Mouse (Mus musculus): ENCODE measurements around the gene Ttll5. TPM values are rescaled to one million over a fixed set of nuclear protein-coding genes. Genes with fewer than 3 reads are reported as not detected.

Gene Ttll5
- polyA plus RNA-seq, 1 experiment from 2014 or later, result 17.6 TPM

DNA sequence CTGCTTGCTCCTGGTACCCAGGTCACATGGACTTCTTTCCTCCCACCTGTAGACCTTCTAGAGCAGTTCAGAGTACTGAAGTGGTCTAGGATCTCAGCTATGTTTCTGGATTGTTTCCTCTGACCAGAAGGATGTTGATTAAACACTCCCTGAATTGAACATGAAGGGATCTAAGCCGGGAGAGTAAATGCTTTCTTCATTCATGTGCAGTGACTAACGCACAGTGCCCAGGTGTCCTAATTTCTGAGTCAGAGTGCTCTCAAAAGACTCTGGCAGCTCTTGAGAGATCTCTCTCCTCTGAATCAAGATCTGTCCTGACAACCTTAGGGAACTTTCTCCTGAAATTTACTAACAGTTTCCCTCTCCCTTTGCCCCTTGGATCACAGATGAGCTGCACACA, 187.7 kb downstream of the Ttll5 start:
- Histone ChIP-seq H3K4me3 (no peak overlapping the region), H3K27me3 (ENCODE audit: poor library complexity, severe bottlenecking) (no peaks in the 10 kb centered on the region), H3K27ac (no peak overlapping the region), H3K36me3 (replicated peaks) (no peaks in the 10 kb centered on the region), H3K9me3 (no peaks in the 10 kb centered on the region), H3K4me1 (peaks cover 11% of the 10 kb centered on the region)
- WGBS, result 94% methylated on average over 2 of the region's 2 CpGs
- DNase-seq (ENCODE audit: extremely low spot score, low spot score), result no peak

DNA sequence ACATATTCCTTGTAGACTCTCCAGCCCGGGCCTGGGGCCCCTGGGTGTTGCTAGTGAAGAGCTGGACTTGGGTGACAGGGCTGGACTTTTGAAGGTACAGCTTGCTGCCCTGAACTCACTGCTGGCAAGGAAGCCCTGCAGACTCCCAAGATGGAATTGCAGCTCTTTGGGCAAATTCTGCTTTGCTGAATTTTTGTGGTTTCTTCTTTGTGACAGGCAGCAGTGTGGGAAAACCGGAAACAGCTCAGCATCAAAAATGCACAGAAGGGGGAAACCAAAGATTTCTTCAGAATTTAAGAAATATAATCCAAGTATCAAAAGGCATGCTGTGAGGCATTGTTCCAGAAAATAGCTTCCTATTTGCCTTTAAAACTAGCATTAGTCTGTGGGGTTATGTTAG, 189.7 kb downstream of the Ttll5 start:
- no peak overlapping the region for H3K4me3 ChIP-seq
- no peaks in the 10 kb centered on the region for H3K9me3 ChIP-seq
- 95% methylated on average over 2 of the region's 2 CpGs for WGBS
- no peaks in the 10 kb centered on the region for H3K27me3 ChIP-seq (ENCODE audit: poor library complexity, severe bottlenecking)
- peaks cover 6% of the 10 kb centered on the region for H3K4me1 ChIP-seq
- H3K36me3 ChIP-seq (replicated peaks), result no peaks in the 10 kb centered on the region
- DNase-seq (ENCODE audit: extremely low spot score, low spot score), result no peak
- no peak overlapping the region for H3K27ac ChIP-seq

DNA sequence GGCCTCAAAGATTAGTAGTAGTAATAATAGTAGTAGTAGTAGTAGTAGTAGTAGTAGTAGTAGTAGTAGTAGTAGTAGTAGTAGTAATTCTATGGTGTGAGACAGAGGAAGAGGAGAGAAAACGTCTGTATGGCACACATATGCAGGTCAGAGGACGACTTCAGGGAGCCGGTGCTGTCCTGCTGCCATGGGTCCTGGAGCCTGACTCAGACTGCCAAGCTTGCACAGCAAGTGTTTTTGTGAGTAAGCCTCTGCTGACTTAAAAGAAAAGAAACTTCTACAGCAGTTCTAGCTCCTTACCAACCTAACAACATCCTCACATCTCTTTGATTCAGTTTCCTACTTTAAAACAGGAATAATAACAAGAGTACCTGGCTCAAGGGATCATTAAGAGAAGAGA, 190.2 kb downstream of the Ttll5 start:
- peaks cover 6% of the 10 kb centered on the region for H3K4me1 ChIP-seq

DNA sequence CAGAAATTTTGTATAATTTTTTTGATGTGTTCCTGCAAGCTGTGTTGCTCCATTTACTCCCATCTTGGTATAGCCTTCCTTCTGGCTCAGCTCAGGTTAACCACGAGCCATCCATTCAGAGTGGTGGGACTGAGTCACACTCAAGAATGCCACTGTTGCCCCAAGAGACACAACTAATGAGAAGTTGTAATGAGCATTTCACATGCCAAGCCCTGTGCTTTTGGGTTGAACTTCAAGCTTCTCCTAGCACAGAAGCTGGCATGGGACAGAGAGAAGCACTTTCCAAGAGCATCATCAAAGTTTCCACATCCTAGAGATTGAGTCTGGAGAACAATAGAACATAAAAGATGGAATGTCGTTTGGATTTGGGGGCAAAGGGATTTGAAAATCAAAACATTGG, 190.7 kb downstream of the Ttll5 start:
- no peak overlapping the region for H3K27ac ChIP-seq
- H3K4me3 ChIP-seq, result no peak overlapping the region
- H3K4me1 ChIP-seq, result peaks cover 6% of the 10 kb centered on the region
- DNase-seq (ENCODE audit: extremely low spot score, low spot score), result no peak
- H3K36me3 ChIP-seq (replicated peaks), result no peaks in the 10 kb centered on the region
- no peaks in the 10 kb centered on the region for H3K27me3 ChIP-seq (ENCODE audit: poor library complexity, severe bottlenecking)
- WGBS, result 81% methylated on average over 2 of the region's 2 CpGs
- no peaks in the 10 kb centered on the region for H3K9me3 ChIP-seq

More for the DNA sequence above, 190.2 kb downstream of the Ttll5 start:
- Histone ChIP-seq H3K4me3 (no peak overlapping the region), H3K27me3 (ENCODE audit: poor library complexity, severe bottlenecking) (no peaks in the 10 kb centered on the region), H3K9me3 (no peaks in the 10 kb centered on the region), H3K36me3 (replicated peaks) (no peaks in the 10 kb centered on the region), H3K27ac (no peak overlapping the region)
- whole genome bisulfite sequencing, result 93% methylated on average over 3 of the region's 3 CpGs
- no peak for DNase-seq (ENCODE audit: extremely low spot score, low spot score)

DNA sequence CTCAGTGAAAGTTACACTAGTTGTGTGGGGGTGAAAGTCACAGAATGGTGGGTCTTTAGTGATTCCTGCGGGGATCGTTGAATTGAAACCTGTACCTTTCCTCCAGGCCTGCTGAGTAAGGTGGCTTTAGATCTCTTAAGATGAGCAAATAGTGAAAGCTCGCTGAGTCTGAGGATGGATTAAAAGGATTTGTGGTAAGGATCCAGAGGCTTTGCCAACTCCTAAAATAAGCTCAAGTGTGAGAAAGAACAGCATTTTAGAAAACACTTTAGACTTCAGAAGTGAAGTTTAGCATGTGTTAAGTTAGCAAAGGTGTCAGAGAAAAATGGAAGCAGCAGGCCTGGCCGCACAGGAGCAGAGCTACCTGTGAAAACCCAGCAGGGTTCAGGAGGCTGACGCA, 192.9 kb downstream of the Ttll5 start:
- H3K9me3 ChIP-seq, result no peaks in the 10 kb centered on the region
- no peaks in the 10 kb centered on the region for H3K27me3 ChIP-seq (ENCODE audit: poor library complexity, severe bottlenecking)

DNA sequence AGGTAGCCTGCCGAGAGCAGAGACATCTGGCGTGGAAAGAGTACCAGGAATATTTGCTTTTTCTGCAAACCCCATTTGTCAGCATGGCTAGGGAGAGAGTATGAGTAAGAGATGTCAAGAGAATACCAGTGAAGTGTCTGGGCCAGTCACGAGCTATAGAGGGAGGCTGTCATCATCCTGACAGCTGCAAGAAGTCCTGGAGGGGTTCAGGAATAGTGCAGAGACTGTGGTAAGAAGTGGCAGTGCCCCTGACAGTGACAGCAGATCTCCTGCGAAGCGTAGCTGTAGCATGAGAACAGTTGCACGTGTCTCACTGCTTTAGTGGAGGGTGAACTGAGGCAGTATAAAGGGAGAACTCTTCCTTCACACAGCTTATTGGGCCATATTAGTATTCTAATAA, 197.1 kb downstream of the Ttll5 start:
- Histone ChIP-seq H3K27me3 (ENCODE audit: poor library complexity, severe bottlenecking) (no peaks in the 10 kb centered on the region), H3K4me3 (no peak overlapping the region), H3K36me3 (replicated peaks) (no peaks in the 10 kb centered on the region), H3K4me1 (peaks cover 13% of the 10 kb centered on the region), H3K9me3 (no peaks in the 10 kb centered on the region), H3K27ac (no peak overlapping the region)
- DNase-seq (ENCODE audit: extremely low spot score, low spot score), result no peak
- WGBS, result 90% methylated on average over 6 of the region's 6 CpGs

More for the DNA sequence above, 192.9 kb downstream of the Ttll5 start:
- Histone ChIP-seq H3K4me1 (peaks cover 6% of the 10 kb centered on the region), H3K4me3 (no peak overlapping the region), H3K27ac (no peak overlapping the region), H3K36me3 (replicated peaks) (no peaks in the 10 kb centered on the region)
- no peak for DNase-seq (ENCODE audit: extremely low spot score, low spot score)
- 64% methylated on average over 5 of the region's 5 CpGs for WGBS

DNA sequence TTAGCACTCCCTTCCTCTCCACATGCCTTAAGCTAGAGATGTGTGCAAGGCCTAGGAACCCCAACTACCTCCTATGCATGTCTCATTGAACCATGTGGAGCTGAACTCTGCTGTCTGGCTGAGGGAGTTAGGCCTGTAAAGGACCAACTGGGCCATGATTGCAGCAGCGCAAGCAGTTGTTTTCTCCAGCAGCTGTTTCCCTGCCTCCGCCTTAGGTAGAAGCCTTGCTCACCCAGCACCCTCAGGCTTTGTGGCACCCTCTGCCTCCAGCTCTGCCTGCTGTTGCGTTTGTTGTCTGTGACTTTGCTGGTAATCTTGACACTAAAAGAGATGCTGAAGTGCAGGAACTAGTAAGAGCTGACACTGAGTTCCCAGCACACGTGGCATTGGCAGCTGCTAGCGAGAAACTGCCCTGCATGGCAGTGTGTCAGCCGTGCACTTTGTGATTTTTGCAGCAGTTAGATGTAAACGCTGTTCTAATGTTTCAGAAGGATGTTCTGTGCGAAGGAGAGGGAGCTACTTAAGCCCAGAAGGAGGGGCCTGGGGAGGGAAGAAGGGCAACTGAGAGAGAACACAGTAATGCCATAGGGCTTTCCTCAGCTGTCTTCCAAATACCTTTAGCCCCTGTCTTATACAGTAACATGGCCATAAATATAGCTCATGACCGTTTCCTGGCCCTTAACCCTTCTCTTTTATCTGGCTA, 198.0 kb downstream of the Ttll5 start:
- H3K36me3 ChIP-seq (replicated peaks), result no peaks in the 10 kb centered on the region
- no peak overlapping the region for H3K4me3 ChIP-seq
- peaks cover 13% of the 10 kb centered on the region; the same call in 1 of the 2 replicates for H3K4me1 ChIP-seq
- DNase-seq (ENCODE audit: extremely low spot score, low spot score), result no peak
- WGBS, result 85% methylated on average over 9 of the region's 9 CpGs
- H3K27me3 ChIP-seq (ENCODE audit: poor library complexity, severe bottlenecking), result no peaks in the 10 kb centered on the region
- H3K9me3 ChIP-seq, result no peaks in the 10 kb centered on the region
- no peak overlapping the region for H3K27ac ChIP-seq

DNA sequence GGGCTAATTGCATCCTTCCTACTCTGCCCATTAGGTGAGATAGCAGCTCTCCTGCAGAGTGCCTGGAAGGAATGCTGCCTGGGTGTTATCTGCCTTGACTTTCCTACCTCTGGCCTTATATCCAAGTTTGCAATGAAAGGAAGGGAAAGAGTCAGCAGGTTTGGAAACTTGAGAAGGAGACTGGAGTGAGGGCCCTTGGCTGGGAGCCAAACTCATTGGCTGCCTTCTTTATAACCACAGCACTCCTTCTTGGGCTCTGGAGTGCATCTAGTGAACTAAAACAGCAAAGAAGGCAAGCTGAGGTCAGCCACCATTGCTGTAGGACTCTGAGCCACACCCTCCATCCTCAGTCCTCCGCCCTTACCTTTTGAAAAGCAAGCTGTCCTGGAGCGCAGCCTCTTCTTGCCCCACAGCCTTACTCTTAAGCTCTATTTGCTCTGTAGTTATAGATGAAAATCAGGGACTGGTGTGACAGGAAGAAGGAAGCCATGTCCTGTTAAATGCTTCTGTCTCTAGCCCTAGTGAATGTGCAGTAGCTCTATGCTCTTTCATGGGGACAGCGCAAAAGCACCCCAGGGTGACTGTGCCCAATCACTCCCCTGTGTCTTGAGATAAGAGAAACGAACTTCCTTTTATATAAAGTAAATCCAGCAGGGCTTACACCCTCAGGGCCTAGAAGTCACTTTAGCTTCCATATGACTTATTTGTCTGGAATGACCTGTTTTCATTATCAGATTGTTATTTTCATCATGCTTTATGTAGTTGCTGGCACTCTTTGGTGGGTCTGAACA, 198.8 kb downstream of the Ttll5 start:
- no peak for DNase-seq (ENCODE audit: extremely low spot score, low spot score)
- WGBS, result 82% methylated on average over 4 of the region's 4 CpGs
- H3K27ac ChIP-seq, result no peak overlapping the region

DNA sequence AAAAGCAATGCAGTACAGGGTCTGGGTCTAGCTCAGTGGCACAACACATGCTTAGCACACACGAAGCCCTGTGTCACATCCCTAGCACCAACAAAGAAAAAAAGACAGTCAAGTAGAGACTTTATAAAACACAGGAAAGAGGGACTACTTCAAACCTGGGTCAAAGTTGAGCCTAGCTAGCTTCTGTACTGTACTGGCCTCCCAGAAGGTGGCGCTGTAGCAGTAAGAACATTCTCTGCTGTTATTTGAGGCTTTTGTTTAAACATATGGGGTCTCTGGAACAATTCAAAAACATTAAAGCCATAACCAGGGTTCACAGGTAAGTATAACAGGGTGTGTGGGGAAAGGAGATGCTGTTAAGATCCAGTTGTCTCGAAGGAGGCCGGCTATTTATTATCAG, 200.0 kb downstream of the Ttll5 start:
- 65% methylated on average over 4 of the region's 4 CpGs for WGBS
- H3K4me3 ChIP-seq, result no peak overlapping the region
- H3K27me3 ChIP-seq (ENCODE audit: poor library complexity, severe bottlenecking), result no peaks in the 10 kb centered on the region
- no peak overlapping the region for H3K27ac ChIP-seq
- peaks cover 13% of the 10 kb centered on the region; the same call in 1 of the 2 replicates for H3K4me1 ChIP-seq
- H3K36me3 ChIP-seq (replicated peaks), result no peaks in the 10 kb centered on the region
- no peak for DNase-seq (ENCODE audit: extremely low spot score, low spot score)
- no peaks in the 10 kb centered on the region for H3K9me3 ChIP-seq

More for the DNA sequence above, 198.8 kb downstream of the Ttll5 start:
- H3K4me3 ChIP-seq, result no peak overlapping the region
- no peaks in the 10 kb centered on the region for H3K27me3 ChIP-seq (ENCODE audit: poor library complexity, severe bottlenecking)
- no peaks in the 10 kb centered on the region for H3K36me3 ChIP-seq (replicated peaks)
- no peaks in the 10 kb centered on the region for H3K9me3 ChIP-seq
- peaks cover 13% of the 10 kb centered on the region; the same call in 1 of the 2 replicates for H3K4me1 ChIP-seq

DNA sequence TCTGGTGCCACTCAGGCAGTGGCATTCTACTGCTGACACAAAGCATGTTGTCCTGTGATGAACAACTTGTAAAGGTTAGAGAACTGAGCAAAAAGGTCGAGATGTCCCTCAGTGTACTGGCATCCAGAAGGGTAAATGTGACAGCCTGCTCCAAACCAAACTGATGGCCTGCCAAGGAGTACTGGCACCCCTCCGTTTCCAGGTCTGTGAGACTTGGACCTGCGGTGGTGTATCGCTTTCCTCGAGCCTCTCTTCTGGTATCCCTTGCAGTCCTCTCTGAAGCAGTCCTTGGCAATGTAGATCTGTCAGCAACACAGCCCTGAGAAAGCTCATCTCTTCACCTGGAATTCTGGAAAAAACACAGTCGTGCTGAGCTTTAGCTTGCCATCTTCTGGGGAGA, 201.0 kb downstream of the Ttll5 start:
- Histone ChIP-seq H3K4me3 (no peak overlapping the region), H3K9me3 (no peaks in the 10 kb centered on the region), H3K27ac (no peak overlapping the region), H3K36me3 (replicated peaks) (no peaks in the 10 kb centered on the region), H3K27me3 (ENCODE audit: poor library complexity, severe bottlenecking) (no peaks in the 10 kb centered on the region), H3K4me1 (peaks cover 13% of the 10 kb centered on the region; the same call in 1 of the 2 replicates)
- no peak for DNase-seq (ENCODE audit: extremely low spot score, low spot score)
- 91% methylated on average over 6 of the region's 6 CpGs for WGBS

DNA sequence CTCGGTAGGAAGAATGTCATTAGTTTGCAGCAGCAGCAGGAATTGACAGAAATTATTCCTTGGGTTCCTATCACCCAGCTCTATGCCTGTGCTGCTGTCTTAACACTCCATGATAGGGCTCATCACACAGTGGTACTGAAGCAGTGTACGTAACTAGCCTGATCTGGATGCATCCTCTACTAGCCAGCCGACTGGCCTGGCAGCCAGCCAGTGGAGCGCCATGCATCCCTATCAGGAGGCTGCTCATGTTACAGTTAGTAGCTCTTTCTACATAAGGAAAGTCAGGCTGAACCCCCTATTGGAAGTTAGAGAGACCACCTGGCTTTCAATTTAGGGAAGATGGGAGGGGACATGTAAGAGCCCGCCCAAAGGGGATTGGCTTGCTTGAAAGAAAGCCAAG, 202.5 kb downstream of the Ttll5 start:
- H3K27ac ChIP-seq, result no peak overlapping the region
- no peaks in the 10 kb centered on the region for H3K9me3 ChIP-seq
- no peak for DNase-seq (ENCODE audit: extremely low spot score, low spot score)
- H3K36me3 ChIP-seq (replicated peaks), result no peaks in the 10 kb centered on the region
- WGBS, result 88% methylated on average over 5 of the region's 5 CpGs
- no peaks in the 10 kb centered on the region for H3K27me3 ChIP-seq (ENCODE audit: poor library complexity, severe bottlenecking)
- H3K4me1 ChIP-seq, result peaks cover 13% of the 10 kb centered on the region; the same call in 1 of the 2 replicates
- no peak overlapping the region for H3K4me3 ChIP-seq

DNA sequence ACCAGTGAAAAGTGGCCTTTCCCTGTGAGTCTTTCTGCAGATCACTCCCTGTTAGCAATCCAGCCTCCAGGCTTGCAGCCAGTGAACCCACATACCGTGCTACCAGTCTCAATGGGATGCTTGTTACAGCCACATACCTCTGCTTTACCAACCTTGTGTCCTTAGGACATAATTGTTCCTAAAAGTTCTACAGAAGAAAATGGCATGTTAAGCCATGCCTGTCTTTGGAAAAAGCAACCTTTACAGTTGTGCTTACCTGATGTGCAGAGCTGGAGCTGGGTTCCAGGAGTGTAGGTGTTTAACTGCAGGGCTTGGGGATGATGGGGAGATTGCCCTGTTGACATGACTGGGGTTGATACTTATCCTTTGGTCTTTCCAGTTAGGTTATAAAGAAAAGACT, 203.3 kb downstream of the Ttll5 start:
- WGBS, result 88% methylated on average over 1 of the region's 1 CpGs
- Histone ChIP-seq H3K27ac (no peak overlapping the region), H3K27me3 (ENCODE audit: poor library complexity, severe bottlenecking) (no peaks in the 10 kb centered on the region), H3K4me1 (peaks cover 13% of the 10 kb centered on the region; the same call in 1 of the 2 replicates), H3K9me3 (no peaks in the 10 kb centered on the region), H3K36me3 (replicated peaks) (no peaks in the 10 kb centered on the region), H3K4me3 (no peak overlapping the region)
- DNase-seq (ENCODE audit: extremely low spot score, low spot score), result no peak

DNA sequence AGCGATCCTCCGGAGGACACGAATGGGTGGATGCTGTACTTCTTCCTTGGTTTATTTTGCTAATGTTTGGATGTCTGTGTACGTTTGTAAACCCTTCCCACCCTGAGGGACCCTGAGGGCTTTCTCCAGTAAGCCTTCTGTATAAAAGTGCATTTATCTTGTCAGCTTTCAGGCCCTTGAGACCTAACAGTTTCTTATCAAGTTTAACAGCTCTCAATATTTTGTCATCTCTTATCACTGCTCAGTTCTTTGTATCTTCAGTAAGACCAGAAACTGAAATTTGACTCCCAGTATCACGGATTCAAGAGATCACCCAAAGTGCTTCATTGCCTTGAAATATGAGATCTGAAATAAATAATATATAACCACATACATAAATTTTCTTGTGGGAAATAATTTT, 206.5 kb downstream of the Ttll5 start:
- no peak for DNase-seq (ENCODE audit: extremely low spot score, low spot score)
- no peak overlapping the region for H3K27ac ChIP-seq
- H3K27me3 ChIP-seq (ENCODE audit: poor library complexity, severe bottlenecking), result no peaks in the 10 kb centered on the region
- H3K4me3 ChIP-seq, result no peak overlapping the region
- no peaks in the 10 kb centered on the region for H3K9me3 ChIP-seq
- no peaks in the 10 kb centered on the region for H3K36me3 ChIP-seq (replicated peaks)
- H3K4me1 ChIP-seq, result peaks cover 7% of the 10 kb centered on the region
- 83% methylated on average over 5 of the region's 5 CpGs for WGBS
